ENCODE assay signal across 28 mouse cellular contexts in genomic region chr15:30617932-30618331, GRCm38 (mm10).
"Had no signal": no experiment of that assay in that cellular context is flagged by ENCODE, and none has a peak within 500 bp of the region (broad histone marks: within the 10 kb centered on the region; RNA-seq: fewer than 3 reads in every experiment).

No protein-coding gene starts in this region.

- H3K4me2 ChIP-seq: heart, embryonic 12.5 days; hindbrain, embryonic 12.5 days; hindbrain, embryonic 14.5 days; intestine, embryonic 15.5 days; limb, embryonic 12.5 days; liver, embryonic 11.5 days; liver, embryonic 13.5 days; liver, embryonic 15.5 days had no signal

- DNase-seq: gastrocnemius, adult 2 months; gastrocnemius, postnatal 10 days; gastrocnemius, postnatal 25 days; heart, adult 18-20 months; heart, postnatal 10 days; heart, postnatal 4 days; kidney, adult 18-20 months; kidney, adult 8-10 months; kidney, postnatal 10 days; kidney, postnatal 25 days; kidney, postnatal 4 days; liver; liver, embryonic 13.5 days had no signal

- H3K9me3 ChIP-seq: heart, embryonic 10.5 days; heart, embryonic 12.5 days; hindbrain, embryonic 10.5 days; hindbrain, embryonic 12.5 days; intestine, embryonic 15.5 days; limb, embryonic 10.5 days; limb, embryonic 12.5 days; liver, embryonic 13.5 days; liver, embryonic 15.5 days had no signal

- H3K9ac ChIP-seq: heart, embryonic 12.5 days; hindbrain, embryonic 12.5 days; hindbrain, embryonic 14.5 days; intestine, embryonic 15.5 days; limb, embryonic 12.5 days; liver, embryonic 13.5 days; liver, embryonic 15.5 days had no signal

- H3K27me3 ChIP-seq: heart, embryonic 12.5 days; hindbrain, embryonic 12.5 days; intestine, embryonic 15.5 days; limb, embryonic 12.5 days; liver, embryonic 13.5 days; liver, embryonic 15.5 days had no signal

- ATAC-seq: hindbrain, embryonic 16.5 days; inflammation-experienced regulatory T-cells, adult 6 months; intestine, embryonic 15.5 days; intestine, postnatal 0 days had no signal

- H3K4me3 ChIP-seq: gastrocnemius, adult 2 months; heart, embryonic 10.5 days; heart, embryonic 12.5 days; hindbrain, embryonic 10.5 days; hindbrain, embryonic 12.5 days; intestine, embryonic 15.5 days; layer of hippocampus, adult 2 months; left cerebral cortex, adult 2 months; limb, embryonic 10.5 days; limb, embryonic 12.5 days; liver, embryonic 13.5 days; liver, embryonic 15.5 days had no signal

- H3K4me1 ChIP-seq: heart, embryonic 10.5 days; heart, embryonic 12.5 days; hindbrain, embryonic 10.5 days; hindbrain, embryonic 12.5 days; intestine, embryonic 15.5 days; limb, embryonic 10.5 days; limb, embryonic 12.5 days; liver, embryonic 13.5 days; liver, embryonic 15.5 days had no signal

- H3K36me3 ChIP-seq: heart, embryonic 10.5 days; heart, embryonic 12.5 days; hindbrain, embryonic 12.5 days; intestine, embryonic 15.5 days; limb, embryonic 10.5 days; limb, embryonic 12.5 days; liver, embryonic 13.5 days; liver, embryonic 15.5 days had no signal

- H3K27ac ChIP-seq: gastrocnemius, adult 2 months; heart, embryonic 10.5 days; hindbrain, embryonic 10.5 days; hindbrain, embryonic 12.5 days; hindbrain, embryonic 14.5 days; intestine, embryonic 15.5 days; layer of hippocampus, adult 2 months; left cerebral cortex, adult 2 months; limb, embryonic 10.5 days; limb, embryonic 12.5 days; liver, embryonic 13.5 days; liver, embryonic 15.5 days had no signal
